Mouse (Mus musculus) thymus, postnatal 0 days (tissue): Measurements from ENCODE around the gene Emc10. TPM values are rescaled to one million over a fixed set of nuclear protein-coding genes. Genes with fewer than 3 reads are reported as not detected.

Experiments
- microRNA-seq: library from miRNA; unstranded; fragments of <30 nt; microRNA quantifications from one replicate; pipeline ENCODE4, GENCODE M21; 2016; ENCODE audit warnings: borderline number of aligned reads
- polyA plus RNA-seq: library from polyadenylated mRNA; unstranded; fragments of >200 nt; fragmentation: Nextera tagmentation; extraction: Ambion mirVana; gene quantifications from 2 replicates; pipeline ENCODE4 v1.2.1, GENCODE M21; 2015

The Emc10 gene
- polyA plus RNA-seq, 1 experiment from 2014 or later: 83.8 TPM

Small RNA genes within 50 kb of the gene (microRNA-seq; reads per million reads assigned to microRNA genes)
- gene Mir7052: not detected
- gene Mir7053: 1.2 reads per million

Other genes with a start within 250 kb of the Emc10 start
- 0.81 and 1.3 TPM in 2 replicates for gene 1700028J19Rik, start 249.8 kb downstream of the Emc10 start, polyA plus RNA-seq
- 76.8 and 86.3 TPM in 2 replicates for gene 2410002F23Rik, start 249.8 kb downstream of the Emc10 start, polyA plus RNA-seq
- 0.14 TPM in 2 replicates for gene Acp4, start 239.2 kb downstream of the Emc10 start, polyA plus RNA-seq
- not detected in 2 replicates for gene Gm15517, start 235.1 kb downstream of the Emc10 start, polyA plus RNA-seq
- gene Clec11a, start 189.6 kb downstream of the Emc10 start, polyA plus RNA-seq: 3.7 and 4.0 TPM in 2 replicates
- gene Shank1, start 186.3 kb downstream of the Emc10 start, polyA plus RNA-seq: 0.14 and 0.29 TPM in 2 replicates
- gene Syt3, start 112.4 kb downstream of the Emc10 start, polyA plus RNA-seq: 0.26 and 0.38 TPM in 2 replicates
- gene 1700008O03Rik, start 110.7 kb downstream of the Emc10 start, polyA plus RNA-seq: 0.59 and 0.90 TPM in 2 replicates
- gene Lrrc4b, start 67.5 kb downstream of the Emc10 start, polyA plus RNA-seq: 0.05 TPM in 1 of 2 replicates, not detected in the other
- gene Aspdh, start 31.1 kb downstream of the Emc10 start, polyA plus RNA-seq: not detected in 2 replicates
- 30.6 and 37.4 TPM in 2 replicates for gene Josd2, start 28.5 kb downstream of the Emc10 start, polyA plus RNA-seq
- gene Fam71e1, start 52 bp upstream of the Emc10 start, polyA plus RNA-seq: 9.5 and 13.4 TPM in 2 replicates
- gene Mybpc2, start 28.1 kb upstream of the Emc10 start, polyA plus RNA-seq: 0.55 TPM in 2 replicates
- 16.3 and 17.7 TPM in 2 replicates for gene Spib, start 35.5 kb upstream of the Emc10 start, polyA plus RNA-seq
- gene Pold1, start 52.3 kb upstream of the Emc10 start, polyA plus RNA-seq: 104 and 118 TPM in 2 replicates
- gene Nr1h2, start 57.4 kb upstream of the Emc10 start, polyA plus RNA-seq: 96.9 and 101 TPM in 2 replicates
- gene Napsa, start 75.9 kb upstream of the Emc10 start, polyA plus RNA-seq: 11.1 and 11.3 TPM in 2 replicates
- 0.03 TPM in 1 of 2 replicates, not detected in the other for gene Kcnc3, start 94.1 kb upstream of the Emc10 start, polyA plus RNA-seq
- 0.66 and 1.0 TPM in 2 replicates for gene Myh14, start 174.3 kb upstream of the Emc10 start, polyA plus RNA-seq
- gene Izumo2, start 212.2 kb upstream of the Emc10 start, polyA plus RNA-seq: not detected in 2 replicates